In the genomic region with DNA sequence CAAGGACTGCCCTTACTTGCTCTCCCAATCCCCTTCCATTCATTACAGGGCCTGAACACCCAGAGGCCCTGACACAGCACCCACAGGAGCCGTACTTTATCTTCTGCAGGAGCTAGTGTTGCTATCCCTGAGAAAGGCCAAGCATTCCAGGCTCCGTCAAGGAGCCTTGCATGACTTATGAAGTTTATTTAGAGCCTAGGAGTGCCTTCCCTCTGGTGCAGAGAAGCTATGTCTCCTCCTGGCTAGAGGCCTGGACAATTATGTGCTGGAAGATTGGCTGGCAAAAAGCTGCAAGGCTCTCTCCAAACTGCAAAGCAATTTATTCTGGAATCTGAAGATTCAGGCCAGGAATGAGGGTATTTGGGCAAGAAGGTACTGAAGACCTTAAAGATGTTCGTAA, we compare ENCODE assay signal across 19 mouse cellular contexts.
DNase-seq lines count a peak whose midpoint lies in the region; ATAC-seq and TF ChIP-seq lines count a peak whose summit lies in the region.
"Had no signal": no experiment of that assay in that cellular context is flagged by ENCODE, and none has a peak within 500 bp of the region (broad histone marks: within the 10 kb centered on the region; RNA-seq: fewer than 3 reads in every experiment).

No protein-coding gene starts in this region.

- H3K36me3 ChIP-seq in intestine, embryonic 14.5 days (ENCODE audit: control insufficient read depth, insufficient read depth, low read length) = no peaks in the 10 kb centered on the region
- no peaks in the 10 kb centered on the region for H3K36me3 ChIP-seq in intestine, postnatal 0 days (ENCODE audit: control insufficient read depth, insufficient read depth)
- no peaks in the 10 kb centered on the region for H3K36me3 ChIP-seq in intestine, embryonic 15.5 days
- H3K36me3 ChIP-seq: forebrain, embryonic 15.5 days; heart, embryonic 12.5 days; liver, embryonic 13.5 days; midbrain, embryonic 15.5 days had no signal

- WGBS in intestine, embryonic 14.5 days = 52% methylated on average over 3 of the region's 3 CpGs
- WGBS in intestine, postnatal 0 days = 56% methylated on average over 3 of the region's 3 CpGs
- 53% methylated on average over 3 of the region's 3 CpGs for WGBS in intestine, embryonic 15.5 days

- H3K9me3 ChIP-seq in intestine, embryonic 14.5 days (ENCODE audit: control insufficient read depth, low read length) = no peaks in the 10 kb centered on the region
- H3K9me3 ChIP-seq in intestine, postnatal 0 days (ENCODE audit: control insufficient read depth) = no peaks in the 10 kb centered on the region
- no peaks in the 10 kb centered on the region for H3K9me3 ChIP-seq in intestine, embryonic 15.5 days
- H3K9me3 ChIP-seq: forebrain, embryonic 15.5 days; heart, embryonic 12.5 days; liver, embryonic 13.5 days; midbrain, embryonic 15.5 days had no signal

- peak overlapping the region; percentile 9; the same call in 1 of the 2 replicates for H3K27ac ChIP-seq in intestine, embryonic 14.5 days (ENCODE audit: low read depth)
- H3K27ac ChIP-seq in intestine, postnatal 0 days (ENCODE audit: low read depth, low read length) = no peak overlapping the region
- no peak overlapping the region for H3K27ac ChIP-seq in intestine, embryonic 15.5 days
- H3K27ac ChIP-seq: forebrain, embryonic 15.5 days; kidney, postnatal 0 days; left cerebral cortex, adult 2 months; liver, embryonic 13.5 days; midbrain, embryonic 15.5 days had no signal

- no peak overlapping the region for H3K9ac ChIP-seq in intestine, embryonic 14.5 days (ENCODE audit: low read length)
- H3K9ac ChIP-seq in intestine, postnatal 0 days (ENCODE audit: low read depth, low read length) = no peak overlapping the region
- H3K9ac ChIP-seq in intestine, embryonic 15.5 days = no peak overlapping the region
- H3K9ac ChIP-seq: forebrain, embryonic 15.5 days; heart, embryonic 12.5 days; liver, embryonic 13.5 days; midbrain, embryonic 15.5 days had no signal

- H3K4me1 ChIP-seq in intestine, embryonic 14.5 days (replicated peaks; ENCODE audit: control insufficient read depth, insufficient read depth, low read length) = peaks cover 30% of the 10 kb centered on the region
- no peaks in the 10 kb centered on the region for H3K4me1 ChIP-seq in intestine, postnatal 0 days (replicated peaks; ENCODE audit: control insufficient read depth, insufficient read depth, low read length)
- no peaks in the 10 kb centered on the region; the same call in 1 of the 2 replicates for H3K4me1 ChIP-seq in intestine, embryonic 15.5 days (replicated peaks)
- H3K4me1 ChIP-seq: forebrain, embryonic 15.5 days; liver, embryonic 13.5 days; midbrain, embryonic 15.5 days had no signal

- no peak overlapping the region for H3K4me2 ChIP-seq in intestine, embryonic 14.5 days (ENCODE audit: low read length)
- no peak overlapping the region for H3K4me2 ChIP-seq in intestine, postnatal 0 days (replicated peaks; ENCODE audit: low read depth)
- H3K4me2 ChIP-seq in intestine, embryonic 15.5 days (replicated peaks) = no peak overlapping the region
- H3K4me2 ChIP-seq: forebrain, embryonic 15.5 days; heart, embryonic 12.5 days; liver, embryonic 13.5 days; midbrain, embryonic 15.5 days had no signal

- no peaks in the 10 kb centered on the region for H3K27me3 ChIP-seq in intestine, embryonic 14.5 days (replicated peaks; ENCODE audit: control insufficient read depth, insufficient read depth, low read length)
- H3K27me3 ChIP-seq in intestine, postnatal 0 days (replicated peaks; ENCODE audit: control insufficient read depth, insufficient read depth, low read length) = no peaks in the 10 kb centered on the region
- no peaks in the 10 kb centered on the region for H3K27me3 ChIP-seq in intestine, embryonic 15.5 days (replicated peaks)
- H3K27me3 ChIP-seq: forebrain, embryonic 15.5 days; heart, embryonic 12.5 days; liver, embryonic 13.5 days; midbrain, embryonic 15.5 days had no signal

- peak; percentile 50 for DNase-seq in intestine, embryonic 14.5 days (ENCODE audit: low spot score)
- peak; percentile 45 for DNase-seq in adipocyte (ENCODE audit: low spot score)
- peak; percentile 44 for DNase-seq in lung, postnatal 25 days (ENCODE audit: low spot score)
- no peak for DNase-seq in spleen, postnatal 10 days (ENCODE audit: low spot score in 2 of 2)
- no peak for DNase-seq in embryo, embryonic 9.5 days (ENCODE audit: extremely low spot score)
- DNase-seq: cerebellum, adult 9-11 months; embryo, embryonic 11 days; gastrocnemius, postnatal 10 days; heart, postnatal 4 days; liver, embryonic 13.5 days; retina, postnatal 1 day; thymus, adult 18-20 months had no signal

- TF ChIP-seq CTCF in intestine, postnatal 0 days (IDR thresholded peaks at IDR 0.05; ENCODE audit: low read depth) = no peak

- H3K4me3 ChIP-seq in intestine, embryonic 14.5 days (ENCODE audit: low read depth, low read length) = no peak overlapping the region
- no peak overlapping the region for H3K4me3 ChIP-seq in intestine, postnatal 0 days (ENCODE audit: low read depth, low read length)
- no peak overlapping the region for H3K4me3 ChIP-seq in intestine, embryonic 15.5 days (replicated peaks)
- H3K4me3 ChIP-seq: forebrain, embryonic 15.5 days; heart, embryonic 12.5 days; left cerebral cortex, adult 2 months; liver, embryonic 13.5 days; midbrain, embryonic 15.5 days had no signal

- ATAC-seq in intestine, embryonic 14.5 days (replicated peaks; ENCODE audit: low FRiP score, low TSS enrichment, low read depth) = no peak
- no peak for ATAC-seq in intestine, postnatal 0 days
- ATAC-seq in intestine, embryonic 15.5 days = peak; percentile 37; the same call in 1 of the 2 replicates
- ATAC-seq: forebrain, embryonic 15.5 days; midbrain, embryonic 15.5 days had no signal

Comparison
In these comparisons a context has a peak if more than half of its experiments do, and no peak if none do; other contexts are left out.
1. DNase-seq: peak in intestine, embryonic 14.5 days (single experiment), adipocyte (single experiment) and lung, postnatal 25 days (single experiment); none in spleen, postnatal 10 days (0 of 2) and embryo, embryonic 9.5 days (single experiment).